Mouse (Mus musculus): ENCODE measurements around the gene Got2. TPM values are rescaled to one million over a fixed set of nuclear protein-coding genes. Genes with fewer than 3 reads are reported as not detected.
A peak's percentile ranks its signal among the peaks of the same experiment; 100 is the strongest.

Got2 gene
- polyA plus RNA-seq (2015; fragmentation: Nextera tagmentation; extraction: Ambion mirVana) = 137 and 146 TPM in 2 replicates

DNA sequence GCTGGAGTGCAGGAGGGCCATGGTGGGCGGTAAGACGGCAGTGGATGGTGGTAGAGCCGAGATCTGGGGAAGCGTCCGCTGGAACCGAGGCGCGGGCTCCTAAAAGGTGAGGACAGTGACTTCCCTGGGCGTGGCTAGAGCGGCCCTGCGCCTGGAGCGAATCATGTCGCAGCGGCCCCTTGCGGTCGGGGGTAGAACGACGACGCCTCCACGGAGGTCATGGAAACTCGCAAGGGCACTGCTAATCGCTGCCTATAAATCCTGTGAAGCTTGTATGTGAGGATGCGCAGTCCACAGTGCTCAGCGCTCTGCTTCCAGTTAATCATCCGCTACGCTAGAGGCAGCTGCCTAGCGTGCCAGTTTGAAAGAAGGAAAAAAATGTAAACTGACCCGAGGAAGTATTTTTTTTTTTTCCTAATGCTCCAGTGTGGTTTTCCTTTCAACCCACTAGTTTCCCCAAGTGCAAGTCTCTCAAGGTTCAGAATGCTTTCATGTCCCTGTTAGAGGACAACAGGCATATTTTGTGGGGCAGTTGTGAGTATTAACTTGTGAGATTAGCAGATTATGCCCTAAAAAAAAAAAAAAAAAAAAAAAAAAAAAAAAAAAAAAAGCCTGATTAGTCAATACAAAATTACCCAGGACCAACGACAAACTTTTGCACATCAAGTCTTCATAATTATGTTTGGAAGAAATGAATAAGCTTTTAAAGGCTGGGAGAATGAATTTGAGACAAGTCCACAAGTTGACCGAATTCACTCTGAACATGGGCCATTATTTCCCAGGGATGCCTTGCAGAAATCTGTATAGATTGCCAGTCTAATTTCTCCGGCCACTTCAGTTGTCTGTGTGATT lies at the start of gene Got2:
Gene Got2 (minus strand): TSS at position 263 of the 852 bp plus-strand sequence.
- Histone ChIP-seq H3K27me3 (no peaks in the 10 kb centered on the region), H3K4me1 (peaks cover 12% of the 10 kb centered on the region), H3K27ac (peak within 1 kb of the TSS; percentile 62), H3K9ac (peak within 1 kb of the TSS; percentile 69), H3K36me3 (no peaks in the 10 kb centered on the region), H3K9me3 (no peaks in the 10 kb centered on the region), H3K4me2 (peak within 1 kb of the TSS; percentile 84), H3K4me3 (peak within 1 kb of the TSS; percentile 89)
- peak; percentile 87 for ATAC-seq (ENCODE audit: borderline replicate concordance, extremely low read depth, low FRiP score, low TSS enrichment)
- WGBS = 7% methylated on average over 31 of the region's 31 CpGs

DNA sequence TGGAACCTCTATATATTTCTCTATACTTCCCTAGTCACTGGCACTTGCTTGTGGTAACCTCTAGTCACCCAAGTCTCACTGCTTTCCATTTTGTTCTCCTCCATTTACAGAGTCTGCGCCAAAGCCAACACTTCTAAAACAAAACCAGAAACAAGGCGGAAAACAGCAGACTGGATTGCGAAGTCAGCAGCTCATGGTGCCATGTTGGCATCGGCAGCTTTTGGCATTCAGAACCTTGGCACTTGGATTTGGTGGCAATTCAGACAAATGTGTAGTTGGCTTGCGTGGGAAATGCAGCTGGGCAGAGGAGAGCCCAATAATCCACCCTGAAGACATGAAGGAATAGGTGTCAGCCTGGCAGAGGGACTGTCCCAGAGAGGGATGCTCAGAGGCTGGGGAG lies 44.5 kb upstream of the Got2 start:
- no peak for ATAC-seq (ENCODE audit: borderline replicate concordance, extremely low read depth, low FRiP score, low TSS enrichment)
- Histone ChIP-seq H3K27ac (no peak overlapping the region), H3K4me2 (no peak overlapping the region), H3K27me3 (no peaks in the 10 kb centered on the region), H3K36me3 (no peaks in the 10 kb centered on the region), H3K9me3 (no peaks in the 10 kb centered on the region), H3K9ac (no peak overlapping the region), H3K4me3 (no peak overlapping the region), H3K4me1 (no peaks in the 10 kb centered on the region)
- WGBS = 88% methylated on average over 5 of the region's 5 CpGs

DNA sequence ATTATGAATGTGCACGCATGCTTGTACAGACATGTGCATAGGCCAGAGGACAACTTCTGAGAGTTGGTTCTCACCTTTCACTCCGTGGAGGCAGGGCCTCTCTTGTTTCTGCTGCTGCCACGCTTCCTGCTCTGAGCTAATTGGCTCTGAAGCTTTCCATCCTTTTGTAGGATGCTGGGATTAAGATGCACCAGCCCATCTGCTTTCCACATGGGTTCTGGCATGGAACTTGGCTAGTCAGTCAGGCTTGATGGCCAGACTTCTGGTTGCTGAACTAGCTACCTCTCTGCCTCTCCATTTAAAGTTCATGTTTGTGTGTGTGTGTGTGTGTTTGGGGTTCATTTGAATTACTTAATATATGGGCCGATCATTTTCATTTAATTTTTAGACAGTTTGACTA lies 41.5 kb upstream of the Got2 start:
- no peak overlapping the region for H3K27ac ChIP-seq
- H3K4me3 ChIP-seq = no peak overlapping the region
- no peak overlapping the region for H3K9ac ChIP-seq
- H3K4me1 ChIP-seq = no peaks in the 10 kb centered on the region
- H3K9me3 ChIP-seq = no peaks in the 10 kb centered on the region
- no peak overlapping the region for H3K4me2 ChIP-seq
- no peaks in the 10 kb centered on the region for H3K27me3 ChIP-seq
- H3K36me3 ChIP-seq = no peaks in the 10 kb centered on the region
- no peak for ATAC-seq (ENCODE audit: borderline replicate concordance, extremely low read depth, low FRiP score, low TSS enrichment)
- WGBS = 61% methylated on average over 4 of the region's 4 CpGs

DNA sequence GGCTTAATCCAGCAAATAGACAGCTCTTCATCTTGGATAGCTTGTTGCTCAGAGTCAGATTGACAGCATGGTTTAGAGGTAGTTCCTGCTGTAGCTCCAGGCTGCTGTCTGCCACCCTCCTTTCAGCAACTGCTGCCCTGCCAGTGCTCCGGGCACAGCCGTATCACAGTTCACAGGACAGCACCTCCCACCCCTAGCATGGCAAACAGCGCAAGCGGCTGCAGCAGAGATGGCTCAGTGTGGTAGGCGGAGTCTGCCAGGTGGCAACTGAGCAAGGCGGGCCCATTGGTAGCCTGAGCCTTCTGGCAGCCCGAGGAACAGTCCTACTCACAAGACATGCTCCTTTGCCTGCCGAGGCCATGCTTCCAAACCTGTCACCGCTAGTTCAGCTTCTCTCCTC lies 27.8 kb upstream of the Got2 start:
- H3K9ac ChIP-seq = 0 out of 2 replicates have a peak overlapping the region, but pooled peaks have one; percentile 1

DNA sequence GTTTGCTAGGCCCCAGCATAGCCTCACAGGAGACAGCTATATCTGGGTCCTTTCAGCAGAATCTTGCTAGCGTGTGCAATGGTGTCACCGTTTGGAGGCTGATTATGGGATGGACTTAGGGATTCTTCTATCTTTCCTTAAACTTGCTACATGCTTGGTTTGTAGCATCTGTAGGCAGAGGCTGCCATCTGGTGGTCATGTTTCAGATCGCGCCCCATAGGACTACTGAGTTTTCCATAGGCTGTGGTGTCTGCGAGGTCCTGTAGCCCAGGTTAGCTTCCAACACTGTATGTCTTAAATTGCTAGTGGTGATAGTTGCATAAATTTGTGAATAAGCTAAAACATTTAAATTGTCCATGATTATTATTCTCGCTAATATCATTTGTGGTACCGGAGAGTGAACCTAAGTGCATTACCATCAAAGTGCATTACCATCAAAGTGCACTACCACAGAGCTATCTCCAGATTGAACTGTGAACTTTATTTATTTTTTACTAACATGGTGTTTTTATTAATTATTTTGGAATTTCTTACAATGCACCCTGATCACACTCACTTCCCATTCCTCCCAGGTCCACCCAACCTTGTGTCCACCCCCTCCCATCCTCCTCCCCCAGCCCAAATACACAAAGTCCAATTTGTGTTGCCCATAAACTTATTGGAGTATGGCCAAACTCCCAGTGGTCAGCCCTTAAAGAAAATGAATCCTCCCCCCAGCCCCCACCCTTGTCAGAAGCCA lies 26.7 kb upstream of the Got2 start:
- WGBS = 8% methylated on average over 7 of the region's 7 CpGs
- peaks cover 12% of the 10 kb centered on the region for H3K4me1 ChIP-seq

More for the DNA sequence above, 27.8 kb upstream of the Got2 start:
- Histone ChIP-seq H3K27ac (no peak overlapping the region), H3K4me3 (peak overlapping the region; percentile 20), H3K4me2 (peak overlapping the region; percentile 55), H3K9me3 (no peaks in the 10 kb centered on the region), H3K36me3 (no peaks in the 10 kb centered on the region), H3K4me1 (peaks cover 12% of the 10 kb centered on the region), H3K27me3 (no peaks in the 10 kb centered on the region)
- peak; percentile 60; the same call in 1 of the 2 replicates for ATAC-seq (ENCODE audit: borderline replicate concordance, extremely low read depth, low FRiP score, low TSS enrichment)
- WGBS = 1% methylated on average over 9 of the region's 9 CpGs

DNA sequence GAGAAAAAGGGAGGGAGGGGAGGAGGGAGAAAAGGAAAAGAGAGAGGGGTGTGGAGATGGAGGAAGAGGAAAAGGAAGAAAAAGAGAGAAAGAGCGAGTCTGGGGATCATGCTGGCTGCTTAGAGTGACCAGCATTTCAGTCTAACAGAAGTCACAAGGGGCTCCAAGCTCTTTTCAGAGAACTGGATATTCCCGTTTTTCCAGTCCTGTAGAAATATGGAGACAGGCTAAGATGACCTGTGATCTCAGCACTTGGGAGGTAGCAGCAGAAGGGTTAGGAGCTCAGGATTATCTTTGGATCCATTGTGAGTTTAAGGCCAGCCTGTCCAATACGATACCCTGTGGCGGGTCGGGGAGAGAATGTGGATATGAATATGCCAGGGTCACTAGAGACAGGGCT lies 22.9 kb upstream of the Got2 start:
- WGBS = 55% methylated on average over 5 of the region's 5 CpGs
- Histone ChIP-seq H3K9ac (no peak overlapping the region), H3K27ac (no peak overlapping the region), H3K36me3 (no peaks in the 10 kb centered on the region), H3K4me3 (no peak overlapping the region), H3K4me2 (no peak overlapping the region), H3K4me1 (peaks cover 9% of the 10 kb centered on the region), H3K27me3 (no peaks in the 10 kb centered on the region), H3K9me3 (no peaks in the 10 kb centered on the region)
- ATAC-seq (ENCODE audit: borderline replicate concordance, extremely low read depth, low FRiP score, low TSS enrichment) = no peak

More for the DNA sequence above, 26.7 kb upstream of the Got2 start:
- no peaks in the 10 kb centered on the region for H3K36me3 ChIP-seq
- no peak overlapping the region for H3K4me3 ChIP-seq
- H3K9ac ChIP-seq = no peak overlapping the region
- ATAC-seq (ENCODE audit: borderline replicate concordance, extremely low read depth, low FRiP score, low TSS enrichment) = peak; percentile 65; the same call in 1 of the 2 replicates
- no peaks in the 10 kb centered on the region for H3K9me3 ChIP-seq
- no peak overlapping the region for H3K4me2 ChIP-seq
- no peak overlapping the region for H3K27ac ChIP-seq
- H3K27me3 ChIP-seq = no peaks in the 10 kb centered on the region

DNA sequence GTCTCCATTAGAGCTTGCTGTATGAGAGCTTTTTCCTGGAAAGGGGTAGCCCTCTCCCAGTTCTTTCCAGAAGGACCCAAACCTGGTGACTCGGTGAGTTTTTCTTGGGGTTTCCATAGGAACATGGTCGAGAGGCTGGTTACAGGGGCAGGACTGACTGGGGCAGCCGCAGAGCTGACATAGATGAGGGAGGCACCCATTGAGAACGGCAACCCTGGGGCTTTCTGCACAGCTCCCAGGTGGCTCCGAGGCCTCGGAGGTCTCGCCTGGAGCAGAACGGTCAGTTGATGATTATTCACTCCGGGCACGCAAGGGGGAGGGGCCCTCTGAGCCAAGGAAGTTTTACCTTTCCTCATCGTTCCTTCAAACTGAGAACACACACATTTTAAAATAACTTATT lies 19.5 kb upstream of the Got2 start:
- WGBS = 83% methylated on average over 11 of the region's 11 CpGs
- H3K9me3 ChIP-seq = no peaks in the 10 kb centered on the region

DNA sequence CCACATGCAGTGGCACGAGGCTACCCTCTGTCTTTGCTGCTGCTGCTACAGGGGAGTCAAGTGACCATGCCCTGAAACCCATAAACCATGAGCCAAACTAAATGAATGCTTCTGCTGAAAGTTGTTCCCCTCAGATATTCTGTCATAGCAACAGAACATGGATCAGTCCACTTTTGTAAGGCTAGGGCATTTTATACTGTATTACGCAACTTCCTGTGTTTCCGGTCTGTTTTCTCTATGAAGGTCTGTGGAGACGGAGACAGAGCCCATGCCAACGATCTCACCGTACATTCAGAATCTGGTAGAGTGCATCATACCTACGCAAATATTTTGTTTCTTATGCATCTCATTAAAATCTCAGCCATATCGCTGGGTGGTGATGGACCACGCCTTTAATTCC lies 18.4 kb upstream of the Got2 start:
- Histone ChIP-seq H3K9me3 (no peaks in the 10 kb centered on the region), H3K4me3 (no peak overlapping the region), H3K36me3 (no peaks in the 10 kb centered on the region), H3K9ac (no peak overlapping the region), H3K27me3 (no peaks in the 10 kb centered on the region), H3K27ac (no peak overlapping the region), H3K4me1 (0 out of 2 replicates have a peak, but pooled peaks cover 3% of the 10 kb centered on the region), H3K4me2 (no peak overlapping the region)
- ATAC-seq (ENCODE audit: borderline replicate concordance, extremely low read depth, low FRiP score, low TSS enrichment) = no peak
- 82% methylated on average over 9 of the region's 9 CpGs for WGBS

More for the DNA sequence above, 19.5 kb upstream of the Got2 start:
- ATAC-seq (ENCODE audit: borderline replicate concordance, extremely low read depth, low FRiP score, low TSS enrichment) = no peak
- no peaks in the 10 kb centered on the region for H3K36me3 ChIP-seq
- 0 out of 2 replicates have a peak, but pooled peaks cover 3% of the 10 kb centered on the region for H3K4me1 ChIP-seq
- no peak overlapping the region for H3K4me2 ChIP-seq
- no peak overlapping the region for H3K9ac ChIP-seq
- no peak overlapping the region for H3K4me3 ChIP-seq
- H3K27me3 ChIP-seq = no peaks in the 10 kb centered on the region
- H3K27ac ChIP-seq = no peak overlapping the region

DNA sequence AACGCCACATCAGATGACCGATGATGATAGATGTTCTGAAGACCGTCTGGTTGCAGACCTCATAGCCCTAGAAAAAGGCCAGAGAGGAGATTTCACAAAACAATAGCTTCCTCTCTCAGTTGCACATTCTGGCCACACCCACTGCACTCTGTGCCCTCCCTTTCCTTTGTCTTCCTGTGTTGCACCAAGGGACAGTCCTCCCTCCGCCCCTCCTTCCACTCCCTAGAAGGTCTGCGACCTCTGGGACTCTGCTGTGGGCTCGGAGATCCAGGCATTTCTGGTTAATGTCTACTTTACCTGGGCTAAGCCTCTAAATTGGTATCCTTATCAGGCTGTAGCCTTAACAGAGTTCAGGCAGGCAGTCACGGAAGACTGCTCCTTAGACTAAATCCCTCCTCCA lies 13.5 kb upstream of the Got2 start:
- Histone ChIP-seq H3K4me1 (no peaks in the 10 kb centered on the region), H3K9ac (no peak overlapping the region), H3K27ac (no peak overlapping the region), H3K9me3 (no peaks in the 10 kb centered on the region), H3K4me2 (no peak overlapping the region), H3K27me3 (no peaks in the 10 kb centered on the region), H3K36me3 (no peaks in the 10 kb centered on the region), H3K4me3 (no peak overlapping the region)
- 42% methylated on average over 7 of the region's 7 CpGs for WGBS
- peak; percentile 31; the same call in 1 of the 2 replicates for ATAC-seq (ENCODE audit: borderline replicate concordance, extremely low read depth, low FRiP score, low TSS enrichment)

DNA sequence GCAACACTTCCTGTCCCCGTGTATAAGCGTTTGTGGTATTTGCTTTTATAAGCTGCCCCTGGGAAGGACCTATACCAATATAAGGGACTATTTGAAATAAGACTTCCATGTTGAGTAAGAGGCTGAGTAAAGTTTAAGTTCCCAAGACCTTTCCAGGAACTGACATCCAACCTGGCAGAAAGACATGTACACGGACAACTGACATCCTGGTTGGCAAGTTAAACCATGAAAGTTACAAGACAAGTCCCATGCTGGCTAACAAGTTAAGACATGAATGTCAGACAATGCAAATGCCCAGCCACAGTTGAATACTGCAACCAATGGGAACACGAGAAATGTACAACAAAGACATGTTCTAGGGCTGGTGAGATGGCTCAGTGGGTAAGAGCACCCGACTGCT lies 5.4 kb upstream of the Got2 start:
- Histone ChIP-seq H3K9me3 (no peaks in the 10 kb centered on the region), H3K4me3 (no peak overlapping the region), H3K9ac (no peak overlapping the region), H3K36me3 (no peaks in the 10 kb centered on the region), H3K4me2 (no peak overlapping the region), H3K27me3 (no peaks in the 10 kb centered on the region), H3K27ac (no peak overlapping the region), H3K4me1 (no peaks in the 10 kb centered on the region; the same call in 1 of the 2 replicates)
- no peak for ATAC-seq (ENCODE audit: borderline replicate concordance, extremely low read depth, low FRiP score, low TSS enrichment)
- WGBS = 73% methylated on average over 5 of the region's 5 CpGs

DNA sequence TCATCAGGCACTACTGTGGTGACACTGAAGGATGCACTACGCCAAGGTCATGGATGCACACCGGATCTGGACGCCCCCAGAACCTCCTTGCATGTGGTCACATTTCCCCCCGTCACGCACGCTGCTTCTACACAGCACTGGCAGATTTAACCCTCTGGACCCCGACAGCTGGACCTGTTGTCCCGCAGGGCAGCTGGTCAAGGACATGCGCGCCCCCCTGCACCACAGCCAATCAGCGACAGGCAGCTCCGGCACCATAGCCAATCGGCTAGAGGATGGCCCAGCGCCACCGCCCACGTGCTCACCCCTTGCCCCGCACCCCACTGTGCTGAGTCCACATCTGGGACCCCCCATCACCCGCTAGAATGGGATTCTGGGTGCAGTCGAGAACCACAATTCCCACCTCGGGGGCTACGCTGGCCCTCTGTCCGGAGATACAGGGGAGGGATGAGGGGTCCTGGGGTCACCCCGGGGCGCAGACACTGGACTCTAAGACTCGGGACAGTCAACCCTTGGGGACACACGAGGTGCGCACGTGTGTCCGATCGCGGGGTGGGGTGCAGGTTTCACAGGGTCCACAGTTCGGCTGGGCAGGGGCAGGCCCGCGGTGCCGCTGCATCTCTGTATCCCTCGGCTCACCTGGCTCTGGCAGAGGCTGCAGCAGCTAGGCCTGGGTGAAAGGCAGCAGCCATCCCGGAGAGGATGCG lies 616 bp downstream of the Got2 start:
- ATAC-seq (ENCODE audit: borderline replicate concordance, extremely low read depth, low FRiP score, low TSS enrichment) = peak; percentile 95
- H3K4me2 ChIP-seq = peak overlapping the region; percentile 84
- peak overlapping the region; percentile 62 for H3K27ac ChIP-seq
- under 1% methylated on average over 38 of the region's 38 CpGs for WGBS
- H3K9ac ChIP-seq = peak overlapping the region; percentile 69
- no peaks in the 10 kb centered on the region for H3K27me3 ChIP-seq
- peak overlapping the region; percentile 89 for H3K4me3 ChIP-seq
- peaks cover 12% of the 10 kb centered on the region for H3K4me1 ChIP-seq
- no peaks in the 10 kb centered on the region for H3K9me3 ChIP-seq
- no peaks in the 10 kb centered on the region for H3K36me3 ChIP-seq
